20 mouse cellular contexts compared by ENCODE assay signal in the genomic region with DNA sequence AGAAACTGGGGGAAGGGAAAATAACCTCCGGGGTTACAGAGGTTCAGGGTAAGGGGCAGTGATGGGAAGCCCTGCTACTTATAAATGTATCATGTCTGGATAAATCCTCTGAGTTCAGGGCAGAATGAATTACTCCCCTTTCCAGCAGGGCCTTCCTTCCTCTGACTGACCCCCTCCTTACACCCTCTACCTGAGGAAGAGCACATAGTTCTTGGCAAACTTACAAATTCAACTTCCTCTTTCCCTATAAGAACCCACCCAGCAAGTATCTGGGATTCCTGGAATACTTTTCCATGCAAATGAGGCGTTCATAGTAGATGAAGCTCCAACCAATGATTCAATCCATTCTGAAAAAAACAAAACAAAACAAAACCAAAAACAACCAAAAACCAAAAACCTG. TPM values are rescaled to one million over a fixed set of nuclear protein-coding genes. Genes with fewer than 3 reads are reported as not detected.
A peak's percentile ranks its signal among the peaks of the same experiment; 100 is the strongest.
DNase-seq lines count a peak whose midpoint lies in the region; ATAC-seq and TF ChIP-seq lines count a peak whose summit lies in the region.
"Had no signal": no experiment of that assay in that cellular context is flagged by ENCODE, and none has a peak within 500 bp of the region (broad histone marks: within the 10 kb centered on the region; RNA-seq: fewer than 3 reads in every experiment).

No protein-coding gene starts in this region.

- 62% methylated on average over 2 of the region's 2 CpGs for WGBS in kidney, adult 2 months
- 74% methylated on average over 2 of the region's 2 CpGs for WGBS in kidney, embryonic 16.5 days
- 63% methylated on average over 2 of the region's 2 CpGs for WGBS in lung, embryonic 15.5 days
- WGBS in lung, adult 2 months, result 56% methylated on average over 2 of the region's 2 CpGs

- TF ChIP-seq POLR2A in kidney, adult 2 months (IDR thresholded peaks at IDR 0.05; ENCODE audit: low read depth, low read length), result no peak
- TF ChIP-seq POLR2A in lung, adult 2 months (IDR thresholded peaks at IDR 0.05; ENCODE audit: borderline replicate concordance, extremely low read depth, low read depth, low read length), result no peak

- H3K36me3 ChIP-seq in kidney, adult 2 months (ENCODE audit: control insufficient read depth, insufficient read depth, low read length), result no peaks in the 10 kb centered on the region
- H3K36me3 ChIP-seq in kidney, embryonic 16.5 days (ENCODE audit: insufficient read depth, low read length), result no peaks in the 10 kb centered on the region
- no peaks in the 10 kb centered on the region for H3K36me3 ChIP-seq in lung, embryonic 15.5 days
- H3K36me3 ChIP-seq: embryonic facial prominence, embryonic 12.5 days; forebrain, embryonic 15.5 days; G1E; hindbrain, embryonic 15.5 days had no signal

- no peak for ATAC-seq in kidney, embryonic 16.5 days (ENCODE audit: low FRiP score, low TSS enrichment)
- peak; percentile 64; the same call in 1 of the 2 replicates for ATAC-seq in lung, embryonic 15.5 days (ENCODE audit: borderline replicate concordance, extremely low read depth, low FRiP score, low TSS enrichment)
- ATAC-seq: CD4-positive, CD25-positive, alpha-beta regulatory T cell, adult 4 months; forebrain, embryonic 15.5 days had no signal

- H3K4me2 ChIP-seq in kidney, embryonic 16.5 days (replicated peaks; ENCODE audit: low read depth, low read length), result no peak overlapping the region
- H3K4me2 ChIP-seq in lung, embryonic 15.5 days, result no peak overlapping the region
- H3K4me2 ChIP-seq: embryonic facial prominence, embryonic 12.5 days; forebrain, embryonic 15.5 days; heart, embryonic 11.5 days; hindbrain, embryonic 15.5 days had no signal

- peak overlapping the region; percentile 54 for H3K27ac ChIP-seq in gastrocnemius, adult 2 months
- 0 out of 2 replicates have a peak overlapping the region, but pooled peaks have one; percentile 38 for H3K27ac ChIP-seq in kidney, adult 2 months (ENCODE audit: insufficient read depth, low read depth, low read length)
- H3K27ac ChIP-seq in kidney, embryonic 16.5 days (ENCODE audit: low read length), result no peak overlapping the region
- H3K27ac ChIP-seq in lung, embryonic 15.5 days, result no peak overlapping the region
- H3K27ac ChIP-seq: embryonic facial prominence, embryonic 12.5 days; forebrain, embryonic 15.5 days; hindbrain, embryonic 15.5 days had no signal

- no peaks in the 10 kb centered on the region for H3K4me1 ChIP-seq in kidney, adult 2 months (ENCODE audit: control insufficient read depth, insufficient read depth, low read length)
- H3K4me1 ChIP-seq in kidney, embryonic 16.5 days (ENCODE audit: insufficient read depth, low read length), result peaks cover 10% of the 10 kb centered on the region; the same call in 1 of the 2 replicates
- H3K4me1 ChIP-seq in lung, embryonic 15.5 days, result peaks cover 12% of the 10 kb centered on the region
- peaks cover 16% of the 10 kb centered on the region for H3K4me1 ChIP-seq in lung, adult 2 months (ENCODE audit: control insufficient read depth, insufficient read depth, low read length)
- H3K4me1 ChIP-seq: forebrain, embryonic 15.5 days; hindbrain, embryonic 15.5 days had no signal

- no peak overlapping the region for H3K4me3 ChIP-seq in gastrocnemius, adult 2 months
- H3K4me3 ChIP-seq in kidney, adult 2 months (ENCODE audit: insufficient read depth, low read depth, low read length), result no peak overlapping the region
- H3K4me3 ChIP-seq in kidney, embryonic 16.5 days (ENCODE audit: low read length), result no peak overlapping the region
- no peak overlapping the region for H3K4me3 ChIP-seq in lung, embryonic 15.5 days
- no peak overlapping the region for H3K4me3 ChIP-seq in lung, adult 2 months (replicated peaks; ENCODE audit: extremely low read depth, low read depth, low read length)
- H3K4me3 ChIP-seq: embryonic facial prominence, embryonic 12.5 days; forebrain, embryonic 15.5 days; hindbrain, embryonic 15.5 days had no signal

- intact Hi-C loops in gastrocnemius, adult 2 months (cut with DNase I), result no loop called here

- H3K9ac ChIP-seq in kidney, embryonic 16.5 days (replicated peaks; ENCODE audit: low read length), result no peak overlapping the region
- H3K9ac ChIP-seq in lung, embryonic 15.5 days, result no peak overlapping the region
- H3K9ac ChIP-seq: embryonic facial prominence, embryonic 12.5 days; forebrain, embryonic 15.5 days; hindbrain, embryonic 15.5 days had no signal

- DNase-seq in gastrocnemius, adult 2 months, result no peak
- no peak for DNase-seq in gastrocnemius, adult 8-10 months (ENCODE audit: low spot score in 2 of 2)
- DNase-seq in kidney, adult 2 months, result peak; percentile 39
- no peak for DNase-seq in lung, adult 2 months
- no peak for DNase-seq in natural killer cell, adult 2 months (ENCODE audit: low spot score in 2 of 2)
- DNase-seq: adrenal gland, postnatal 10 days; B cell, adult 2 months; cerebellum, adult 11-12 months; cerebellum, adult 9-10 months; cerebellum, postnatal 25 days; gastrocnemius, postnatal 14 days; heart, postnatal 36 days had no signal

- no peaks in the 10 kb centered on the region for H3K9me3 ChIP-seq in kidney, embryonic 16.5 days (ENCODE audit: low read length)
- no peaks in the 10 kb centered on the region for H3K9me3 ChIP-seq in lung, embryonic 15.5 days
- H3K9me3 ChIP-seq: embryonic facial prominence, embryonic 12.5 days; forebrain, embryonic 15.5 days; hindbrain, embryonic 15.5 days had no signal

- TF ChIP-seq CTCF in gastrocnemius, adult 2 months (IDR thresholded peaks at IDR 0.05), result no peak
- no peak for TF ChIP-seq CTCF in kidney, adult 2 months (conservative IDR thresholded peaks at IDR 0.05; ENCODE audit: insufficient read depth, insufficient read length, low read depth, low read length)
- TF ChIP-seq CTCF in lung, adult 2 months (IDR thresholded peaks at IDR 0.05; ENCODE audit: insufficient read depth, low read length), result no peak

- H3K27me3 ChIP-seq in kidney, adult 2 months (replicated peaks; ENCODE audit: control insufficient read depth, insufficient read depth, low read length), result no peaks in the 10 kb centered on the region
- no peaks in the 10 kb centered on the region for H3K27me3 ChIP-seq in kidney, embryonic 16.5 days (ENCODE audit: insufficient read depth, low read length)
- no peaks in the 10 kb centered on the region for H3K27me3 ChIP-seq in lung, embryonic 15.5 days
- H3K27me3 ChIP-seq: embryonic facial prominence, embryonic 12.5 days; forebrain, embryonic 15.5 days; hindbrain, embryonic 15.5 days had no signal

RNA-seq across cellular contexts. Expression of gene Adgrf5, which starts 22.6 kb away (rescaled TPM):
- 10 to 100 TPM; 78.8 to 85.4 TPM for total RNA-seq in gastrocnemius, adult 2 months (2021)
- total RNA-seq in gastrocnemius, adult 8-10 months (2022), result 10 to 100 TPM; 52.7 to 77.3 (median 63.6) TPM
- polyA plus RNA-seq in kidney, adult 2 months (2012; rRNA removed), result 35.5 and 41.7 TPM in 2 replicates
- 25.5 and 26.7 TPM in 2 replicates for polyA plus RNA-seq in kidney, embryonic 16.5 days (2015; fragmentation: Nextera tagmentation; extraction: Ambion mirVana)
- 19.0 and 25.0 TPM in 2 replicates for polyA plus RNA-seq in lung, embryonic 15.5 days (2015; fragmentation: Nextera tagmentation; extraction: Ambion mirVana)
- 242 and 327 TPM in 2 replicates for polyA plus RNA-seq in lung, adult 2 months (2012; rRNA removed)
- polyA plus RNA-seq: CD4-positive, CD25-positive, alpha-beta regulatory T cell, adult 4 months; G1E had no signal

Comparison
In these comparisons a context has a peak if more than half of its experiments do, and no peak if none do; other contexts are left out.
1. H3K27ac ChIP-seq: peak in gastrocnemius, adult 2 months (single experiment) and kidney, adult 2 months (single experiment); none in kidney, embryonic 16.5 days (single experiment) and lung, embryonic 15.5 days (single experiment).